Mouse (Mus musculus): ENCODE results near the gene Plaur. TPM values are rescaled to one million over a fixed set of nuclear protein-coding genes. Genes with fewer than 3 reads are reported as not detected.
"Not testable (repeated sequence)": the region's sequence is repeated elsewhere in the genome, so short reads cannot be mapped to it uniquely, and the experiment has no call there.

Gene Plaur
- total RNA-seq, 1 experiment from 2014 or later: 10.2 TPM

DNA sequence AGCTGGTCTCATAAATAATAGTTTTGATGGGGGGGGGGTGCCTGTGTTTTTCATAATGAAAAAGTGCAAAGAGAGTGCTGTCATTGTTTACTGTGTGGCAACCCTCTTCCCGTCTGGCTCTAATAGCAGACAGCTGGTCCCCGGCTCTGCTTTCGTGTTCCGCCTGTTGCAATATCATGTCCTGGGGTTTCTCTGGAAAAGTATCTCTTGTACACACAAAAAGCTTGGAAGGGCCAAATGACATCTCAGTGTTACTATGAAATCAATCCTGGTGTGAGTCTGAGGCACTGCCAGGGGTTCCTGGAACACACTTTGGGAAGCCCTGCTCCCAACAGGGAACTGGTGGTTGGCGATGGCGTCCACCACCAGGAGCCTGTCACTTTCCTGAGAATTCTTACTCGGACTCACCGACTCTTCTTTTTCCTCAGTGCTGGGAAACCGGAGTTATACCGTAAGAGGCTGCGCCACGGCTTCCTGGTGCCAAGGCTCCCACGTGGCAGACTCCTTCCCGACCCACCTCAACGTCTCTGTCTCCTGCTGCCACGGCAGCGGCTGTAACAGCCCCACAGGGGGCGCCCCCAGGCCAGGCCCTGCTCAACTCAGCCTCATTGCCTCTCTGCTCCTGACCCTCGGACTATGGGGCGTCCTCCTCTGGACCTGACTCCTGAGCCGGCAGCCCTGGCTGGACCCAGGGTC is 12.7 kb downstream of the Plaur start:
- ATAC-seq (replicated peaks; ENCODE audit: low read depth, poor library complexity, severe bottlenecking): no peak

- no peak for ATAC-seq (replicated peaks; ENCODE audit: low read depth, poor library complexity, severe bottlenecking)
These were observed 14.1 kb downstream of the Plaur start for GRCm38 (mm10) chr7:24476338-24476737.

GRCm38 (mm10) chr7:24476856-24477255 is 14.6 kb downstream of the Plaur start:
- no peak for ATAC-seq (replicated peaks; ENCODE audit: low read depth, poor library complexity, severe bottlenecking)

GRCm38 (mm10) chr7:24478911-24479310 is 16.6 kb downstream of the Plaur start:
- ATAC-seq (replicated peaks; ENCODE audit: low read depth, poor library complexity, severe bottlenecking): no peak

- no peak for ATAC-seq (replicated peaks; ENCODE audit: low read depth, poor library complexity, severe bottlenecking)
These were observed 17.4 kb downstream of the Plaur start for GRCm38 (mm10) chr7:24479685-24480084.

DNA sequence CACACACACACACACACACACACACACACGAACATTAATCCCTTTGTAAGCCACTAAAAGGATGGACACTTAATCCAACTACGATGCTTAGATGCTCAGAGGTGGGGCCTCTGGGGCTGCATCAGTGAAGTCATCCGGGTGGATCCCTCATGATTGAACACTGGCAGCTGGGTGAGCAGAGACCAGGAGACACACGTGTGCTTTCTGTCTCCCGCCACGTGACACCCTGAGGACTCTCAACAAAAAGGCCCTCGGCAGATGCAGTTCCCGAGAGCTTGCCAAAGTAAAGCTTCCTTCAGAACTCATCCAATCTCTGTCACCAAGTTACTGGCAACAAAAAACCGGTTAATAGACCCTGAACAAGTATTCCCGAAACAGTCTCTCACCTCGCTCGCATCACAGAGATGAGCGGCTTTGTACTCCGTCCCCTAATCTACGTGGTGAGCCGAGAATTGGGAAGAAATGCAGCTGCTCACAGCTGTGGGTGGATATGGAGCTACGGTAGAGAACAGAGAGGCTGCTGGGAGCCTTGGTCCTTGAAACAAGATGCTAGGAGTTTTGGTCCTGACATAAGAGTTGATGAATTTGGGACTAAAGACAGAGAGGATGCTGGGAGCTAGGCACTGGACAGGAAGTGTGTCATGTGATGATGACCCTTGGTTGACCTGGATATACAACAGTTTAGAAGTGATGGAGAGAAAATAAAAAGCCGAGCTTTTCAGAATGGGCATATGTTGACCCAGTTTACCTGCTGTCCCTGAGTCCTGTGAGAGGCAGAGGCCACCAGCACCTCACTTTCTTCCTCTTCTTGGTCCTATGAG is 18.0 kb downstream of the Plaur start:
- no peak for ATAC-seq (replicated peaks; ENCODE audit: low read depth, poor library complexity, severe bottlenecking)

DNA sequence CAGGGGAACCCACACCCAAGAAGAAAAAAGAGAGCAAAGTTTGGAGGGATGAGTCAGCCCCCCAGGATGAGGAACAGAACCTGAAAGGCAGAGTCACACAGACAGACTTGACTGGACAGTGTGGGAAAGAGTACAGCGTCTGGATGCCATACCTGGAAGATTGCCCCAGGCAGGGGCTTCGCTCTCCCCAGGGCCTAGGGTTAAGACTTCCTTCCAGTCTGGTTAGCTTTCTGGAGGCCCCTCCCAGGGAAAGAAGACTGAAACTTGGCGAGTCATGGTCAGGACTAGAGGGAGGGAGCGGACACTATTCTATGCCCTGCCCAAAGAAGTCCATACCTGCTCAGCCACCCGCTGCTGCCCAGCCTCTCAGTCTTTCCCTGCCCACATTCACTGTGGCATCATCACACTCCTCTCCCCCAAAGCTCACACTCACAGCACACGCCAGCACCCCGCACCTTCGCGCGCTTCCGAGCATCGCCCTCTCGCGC is 18.7 kb downstream of the Plaur start:
- peak; percentile 18 for ATAC-seq (replicated peaks; ENCODE audit: low read depth, poor library complexity, severe bottlenecking)

- ATAC-seq (replicated peaks; ENCODE audit: low read depth, poor library complexity, severe bottlenecking): peak; percentile 73
These were observed 19.4 kb downstream of the Plaur start, which contains the start of gene Cadm4 for GRCm38 (mm10) chr7:24481474-24482207. Gene Cadm4, plus strand, starts transcription at chr7:24482023.

- ATAC-seq (replicated peaks; ENCODE audit: low read depth, poor library complexity, severe bottlenecking): no peak
These were observed 20.1 kb downstream of the Plaur start for GRCm38 (mm10) chr7:24482208-24483020.

DNA sequence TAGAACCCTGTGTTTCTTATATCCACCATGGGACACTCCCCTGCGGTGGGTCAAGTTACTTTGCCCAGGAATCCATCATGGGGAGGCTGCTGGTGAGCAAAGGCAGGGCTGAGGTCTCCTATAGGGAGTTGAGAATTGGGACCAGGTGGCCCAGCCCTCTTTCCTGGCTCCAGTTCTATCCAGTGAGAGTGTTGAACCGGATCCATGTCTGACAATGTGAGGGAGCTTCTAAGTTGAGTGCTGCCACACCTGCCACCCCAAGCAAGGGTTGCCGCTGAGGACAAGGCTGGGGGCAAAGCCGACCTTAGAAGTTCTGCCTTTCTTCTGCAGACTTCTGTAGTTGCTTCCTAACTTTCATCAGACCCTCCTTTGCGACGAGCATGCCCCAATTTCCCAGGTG is 21.0 kb downstream of the Plaur start:
- ATAC-seq (replicated peaks; ENCODE audit: low read depth, poor library complexity, severe bottlenecking): not testable (repeated sequence)

GRCm38 (mm10) chr7:24485481-24485880 is 23.2 kb downstream of the Plaur start:
- ATAC-seq (replicated peaks; ENCODE audit: low read depth, poor library complexity, severe bottlenecking): no peak

- ATAC-seq (replicated peaks; ENCODE audit: low read depth, poor library complexity, severe bottlenecking): no peak
These were observed 24.4 kb downstream of the Plaur start for GRCm38 (mm10) chr7:24486654-24487130.

- ATAC-seq (replicated peaks; ENCODE audit: low read depth, poor library complexity, severe bottlenecking): no peak
These were observed 25.1 kb downstream of the Plaur start for GRCm38 (mm10) chr7:24487403-24487802.

DNA sequence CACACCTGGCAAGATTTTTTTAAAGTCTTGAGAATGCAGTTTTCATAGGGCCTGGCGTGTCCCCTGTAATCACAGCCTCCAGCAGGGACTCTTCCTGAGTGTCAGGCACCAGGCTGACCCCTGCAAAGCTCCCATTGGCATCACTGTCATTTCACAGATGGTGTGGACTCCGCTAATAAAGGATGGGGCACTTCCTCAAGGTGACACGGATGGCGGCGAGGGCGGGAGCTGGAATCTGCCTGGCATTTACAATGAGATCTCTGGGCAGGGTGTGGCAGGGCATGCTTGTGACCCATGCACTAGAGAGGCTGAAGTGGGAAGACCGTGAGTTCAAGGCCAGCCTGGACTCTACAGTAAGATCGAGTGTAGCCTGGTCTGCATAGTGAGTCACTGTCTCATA is 26.0 kb downstream of the Plaur start:
- ATAC-seq (replicated peaks; ENCODE audit: low read depth, poor library complexity, severe bottlenecking): no peak

DNA sequence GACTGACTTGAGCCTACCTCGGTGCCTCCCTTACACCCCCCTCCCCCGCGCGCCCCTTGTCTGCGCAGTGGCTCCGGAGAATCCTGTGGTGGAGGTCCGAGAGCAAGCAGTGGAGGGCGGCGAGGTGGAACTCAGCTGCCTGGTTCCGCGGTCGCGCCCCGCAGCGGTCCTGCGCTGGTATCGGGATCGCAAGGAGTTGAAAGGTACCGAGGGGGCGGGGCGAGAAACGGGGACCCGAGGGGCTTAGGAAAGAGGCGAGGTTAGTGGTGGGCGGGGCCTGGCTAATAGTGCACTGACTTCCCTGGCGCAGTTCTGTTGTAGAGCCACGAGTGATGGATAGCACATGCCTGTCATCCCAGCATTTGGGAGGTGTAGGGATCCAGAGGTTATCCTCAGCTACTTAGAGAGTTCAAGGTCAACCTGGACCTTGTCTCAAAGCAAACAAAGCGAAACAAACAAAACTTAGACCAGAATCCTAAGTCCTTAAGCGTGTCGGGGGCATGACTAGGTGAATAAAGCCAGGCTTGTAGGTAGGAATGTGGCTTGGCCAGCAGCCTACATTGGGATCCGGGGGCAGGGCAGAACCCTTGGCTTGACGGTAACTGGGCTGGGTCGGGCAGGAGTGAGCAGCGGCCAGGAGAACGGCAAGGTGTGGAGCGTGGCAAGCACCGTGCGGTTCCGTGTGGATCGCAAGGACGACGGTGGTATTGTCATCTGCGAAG is 37.7 kb downstream of the Plaur start:
- ATAC-seq (replicated peaks; ENCODE audit: low read depth, poor library complexity, severe bottlenecking): peak; percentile 52

DNA sequence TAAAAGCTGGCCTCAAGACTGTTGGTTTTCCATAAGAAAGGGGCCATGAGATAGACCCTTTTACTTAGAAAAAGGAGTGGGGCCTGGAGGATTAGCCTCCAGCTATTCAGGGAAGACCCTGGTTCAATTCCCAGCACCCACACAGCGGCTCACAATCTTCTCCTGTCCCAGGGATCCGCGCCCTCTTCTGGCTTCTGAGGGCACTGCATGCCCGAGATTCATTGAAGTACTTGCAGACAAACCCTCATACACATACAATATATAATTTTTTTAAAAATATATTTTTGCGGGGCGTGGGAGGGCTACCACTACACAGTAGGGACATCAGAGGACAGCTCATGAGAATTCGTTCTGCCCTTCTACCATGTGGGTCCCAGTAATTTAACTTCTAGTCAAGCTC is 38.6 kb downstream of the Plaur start:
- ATAC-seq (replicated peaks; ENCODE audit: low read depth, poor library complexity, severe bottlenecking): no peak

- ATAC-seq (replicated peaks; ENCODE audit: low read depth, poor library complexity, severe bottlenecking): no peak
These were observed 39.2 kb downstream of the Plaur start for GRCm38 (mm10) chr7:24501492-24501891.

DNA sequence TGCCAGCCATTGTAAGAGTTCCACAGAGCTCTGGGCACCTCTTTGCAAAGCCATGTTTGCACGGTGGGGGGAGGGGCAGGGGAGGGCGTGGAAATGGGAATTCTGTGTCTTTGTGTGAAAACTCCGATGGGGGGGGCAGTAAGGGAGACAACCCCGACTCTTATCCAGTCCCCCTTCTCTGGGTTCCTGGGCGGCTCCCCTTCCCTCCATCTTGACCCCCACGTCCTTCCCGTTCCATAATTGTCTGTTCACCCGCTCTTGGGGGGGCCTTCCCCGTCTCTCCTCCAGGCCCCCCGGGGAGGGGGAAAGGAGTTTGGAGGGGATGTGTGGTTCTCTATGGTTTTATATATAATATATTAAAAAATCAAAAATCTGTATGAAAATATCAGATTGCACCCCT is 41.7 kb downstream of the Plaur start:
- ATAC-seq (replicated peaks; ENCODE audit: low read depth, poor library complexity, severe bottlenecking): no peak

GRCm38 (mm10) chr7:24504868-24505267 is 42.6 kb downstream of the Plaur start:
- no peak for ATAC-seq (replicated peaks; ENCODE audit: low read depth, poor library complexity, severe bottlenecking)
